Mouse (Mus musculus): ENCODE data around the gene Ptbp3. TPM values are rescaled to one million over a fixed set of nuclear protein-coding genes. Genes with fewer than 3 reads are reported as not detected.

Ptbp3 gene
- total RNA-seq, 2 experiments from 2014 or later = 6.6 to 9.0 TPM

DNA sequence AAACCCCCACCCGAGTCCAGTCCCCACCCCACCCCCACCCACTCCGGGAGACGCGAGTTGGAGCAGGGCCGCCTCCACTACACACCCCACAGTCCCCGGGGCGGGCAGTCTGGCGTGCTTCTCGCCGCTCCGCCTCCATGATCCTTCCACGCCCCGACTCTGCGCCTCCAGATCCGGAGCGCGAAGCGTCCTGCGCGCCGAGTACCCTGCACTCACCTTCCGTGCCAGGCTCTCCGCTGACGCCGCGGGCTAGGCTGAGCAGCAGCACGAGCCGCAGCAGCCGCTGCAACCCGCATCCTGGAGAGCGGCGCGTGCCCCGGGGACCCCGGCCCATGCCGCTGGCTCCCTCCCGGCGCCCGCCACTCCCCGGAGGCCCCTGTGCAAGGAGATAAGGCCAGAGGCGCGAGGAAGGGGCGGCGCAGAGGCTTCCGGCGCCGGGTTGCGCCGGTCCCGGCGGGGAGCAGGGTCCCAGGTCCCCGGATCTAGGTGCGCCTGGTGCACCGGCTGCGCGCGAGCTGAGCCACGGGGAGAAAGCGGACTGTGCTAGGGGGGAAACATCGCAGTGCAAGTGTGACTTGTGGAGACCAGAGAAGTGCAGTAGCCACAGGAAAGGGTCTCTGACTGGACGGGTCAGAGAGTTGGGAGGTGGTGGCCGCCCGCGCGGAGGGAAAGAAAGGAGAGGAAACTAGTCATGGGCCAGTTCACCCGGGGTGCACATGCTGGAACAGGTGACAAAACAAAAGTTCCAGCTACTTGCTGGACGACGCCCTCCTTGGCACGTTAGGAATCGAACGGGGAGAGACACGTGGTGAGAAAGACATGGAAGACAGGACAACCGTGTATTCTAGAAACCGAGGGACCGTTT, 110.9 kb downstream of the Ptbp3 start, which contains the start of gene Susd1:
TSS of gene Susd1 (minus strand) at position 644 of the 865 bp plus-strand sequence.
- DNase-seq (ENCODE audit: low spot score) = no peak

DNA sequence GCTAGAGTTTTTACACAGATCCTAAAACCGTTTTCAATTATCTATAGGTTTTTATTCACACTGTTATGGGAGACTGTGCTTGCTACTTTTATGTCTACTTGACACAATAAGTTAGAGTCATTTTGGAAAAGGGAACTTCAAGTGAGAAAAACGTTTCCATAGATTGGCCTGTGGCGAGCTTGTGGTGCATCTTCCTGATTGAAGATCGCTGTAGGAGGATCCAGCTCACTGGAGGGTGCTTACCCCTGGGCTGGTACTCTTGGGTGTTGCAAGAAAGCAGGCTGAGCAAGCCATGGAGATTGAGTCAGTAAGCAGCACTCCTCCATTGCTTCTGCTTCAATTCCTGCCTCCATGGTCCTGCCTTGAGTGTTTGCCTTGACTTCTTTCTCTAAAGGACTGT, 113.2 kb downstream of the Ptbp3 start:
- no peak for DNase-seq (ENCODE audit: low spot score)

DNA sequence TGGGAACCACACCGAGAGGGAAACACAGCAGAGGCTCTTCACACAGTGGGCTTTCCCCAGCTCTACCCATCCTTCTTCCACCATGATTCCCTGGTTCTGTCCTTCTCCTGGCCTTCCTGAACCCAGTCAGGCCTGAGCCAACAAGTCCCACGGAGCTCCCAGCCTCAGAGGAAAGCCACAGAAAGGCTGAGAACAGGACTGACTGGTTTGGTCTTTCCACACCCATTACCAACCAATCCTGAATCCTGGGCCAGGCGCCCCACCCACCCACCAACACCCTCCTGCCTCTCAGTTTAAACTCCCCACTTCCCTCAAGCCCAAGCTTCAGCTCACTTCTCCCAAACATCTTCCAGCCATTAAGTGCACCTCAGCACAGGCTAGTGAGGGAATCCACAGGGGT, 115.1 kb downstream of the Ptbp3 start:
- DNase-seq (ENCODE audit: low spot score) = no peak

DNA sequence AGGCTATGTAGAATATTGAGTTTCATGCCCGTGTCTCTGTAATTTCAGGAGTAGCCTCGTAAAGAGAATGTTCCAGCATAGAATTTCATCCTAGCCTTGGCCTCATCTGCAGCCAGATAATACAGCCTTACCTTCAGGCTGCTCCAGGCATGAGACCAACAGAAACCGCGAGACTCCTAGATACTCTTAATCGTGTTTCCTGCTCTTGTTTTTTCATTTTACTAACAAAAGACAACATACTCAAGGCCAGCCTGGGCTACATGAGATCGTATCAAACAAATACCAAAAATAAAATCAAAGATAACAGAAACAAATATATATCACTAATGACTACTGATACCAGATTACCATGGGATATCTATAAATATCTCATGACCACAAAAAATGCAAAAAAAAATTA, 120.0 kb downstream of the Ptbp3 start:
- DNase-seq (ENCODE audit: low spot score) = no peak

DNA sequence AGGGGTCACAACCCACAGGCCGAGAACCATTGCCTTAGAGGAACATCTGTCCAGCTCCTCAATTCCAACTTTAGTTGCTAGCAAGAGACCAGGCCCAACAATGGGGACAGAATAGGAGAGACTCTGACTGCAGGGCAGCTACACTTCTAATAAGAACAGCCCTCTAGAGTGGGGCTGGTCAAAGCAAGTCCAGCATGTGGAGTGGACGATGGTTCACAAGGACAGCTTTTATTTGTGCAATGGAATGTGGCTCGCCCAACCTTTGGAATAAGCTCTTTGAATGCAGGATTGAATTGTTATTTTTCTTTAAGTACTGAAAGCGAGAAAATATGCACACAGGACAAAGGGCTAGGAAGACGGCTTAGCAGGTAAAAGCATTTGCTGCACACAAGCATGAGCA, 122.7 kb downstream of the Ptbp3 start:
- DNase-seq (ENCODE audit: low spot score) = no peak

DNA sequence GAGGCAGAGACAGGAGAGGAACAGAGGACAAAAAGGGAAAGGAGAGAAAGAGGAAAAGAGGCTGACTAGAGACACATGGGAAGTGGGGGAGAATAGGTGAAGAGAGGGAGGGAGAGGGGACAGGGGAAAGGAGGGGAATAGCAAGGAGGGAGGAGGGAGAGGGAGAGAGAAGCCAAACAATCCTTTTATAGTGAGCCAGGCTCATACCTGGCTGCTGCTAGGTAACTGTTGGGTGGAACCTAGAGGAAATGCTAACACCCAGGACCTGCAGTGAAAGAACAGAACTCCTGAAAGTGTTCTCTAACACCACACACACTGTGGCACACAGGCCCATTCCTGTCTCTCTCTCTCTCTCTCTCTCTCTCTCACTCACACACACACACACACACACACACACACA, 126.4 kb downstream of the Ptbp3 start:
- DNase-seq (ENCODE audit: low spot score) = no peak

DNA sequence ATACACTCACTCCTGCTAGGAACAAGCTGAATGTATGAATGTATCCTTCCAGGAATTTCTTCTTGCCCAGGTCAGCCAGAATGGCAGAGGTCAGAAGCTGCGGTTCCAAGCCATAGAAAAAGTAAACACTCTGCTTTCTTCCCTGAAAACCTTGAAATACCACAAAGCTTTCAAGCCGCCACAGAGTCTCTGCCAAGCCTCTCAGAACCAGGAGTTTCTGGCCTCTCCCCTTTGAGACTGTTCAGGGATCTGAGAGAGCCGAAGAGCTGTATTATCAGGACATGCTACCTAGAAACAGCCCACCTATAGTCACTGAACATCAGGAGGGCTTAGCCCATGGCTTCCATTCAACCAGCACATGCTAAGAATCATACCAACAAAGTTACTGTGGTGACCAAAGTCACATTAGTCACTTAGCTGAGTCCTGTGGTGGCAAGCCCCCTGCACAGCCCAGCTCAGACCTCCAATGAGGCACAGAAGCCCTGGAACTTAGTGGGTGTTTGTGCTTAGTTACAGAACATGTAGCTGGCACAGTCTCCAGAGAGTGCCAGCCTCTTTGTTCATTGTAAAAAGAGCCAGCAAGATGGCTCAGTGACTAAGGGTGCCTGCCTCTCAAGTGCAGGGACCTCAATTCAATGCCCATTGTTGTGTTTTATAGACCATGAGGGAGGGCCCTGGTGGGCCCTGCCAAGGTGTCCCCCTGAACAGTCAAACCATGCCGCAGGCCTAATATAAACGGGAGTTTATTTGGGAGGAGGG, 127.0 kb downstream of the Ptbp3 start:
- no peak for DNase-seq (ENCODE audit: low spot score)

Other genes starting within 250 kb of the Ptbp3 start
- gene Susd1, start 110.7 kb downstream of the Ptbp3 start, total RNA-seq (2021) = under 1 TPM; 0.45 to 0.50 TPM
- 10 to 100 TPM; 55.7 to 62.5 TPM for gene Hsdl2, start 32.2 kb upstream of the Ptbp3 start, total RNA-seq (2021)
- gene E130308A19Rik, start 76.8 kb upstream of the Ptbp3 start, total RNA-seq (2021) = 1 to 10 TPM; 4.9 to 6.9 TPM

Data from gastrocnemius, adult 18-20 months (tissue).